Mouse (Mus musculus) layer of hippocampus, adult 18-20 months (tissue): ENCODE measurements around the gene Herc3. TPM values are rescaled to one million over a fixed set of nuclear protein-coding genes. Genes with fewer than 3 reads are reported as not detected.

Experiments
- DNase-seq, 2 experiments: peaks; one replicate each; pipeline ENCODE4 v3.0.0; 2022; ENCODE audit warnings: low spot score in 2 of 2
- total RNA-seq, 2 experiments: library from RNA; stranded (reverse); gene quantifications; 2 replicates each; pipeline ENCODE4 v1.2.3; 2021

Gene Herc3
- total RNA-seq, 2 experiments from 2014 or later: 225 to 235 TPM

- DNase-seq: no peak
Observed at GRCm38 (mm10) chr6:58913971-58914370, 82.7 kb downstream of the Herc3 start.

GRCm38 (mm10) chr6:58916498-58916897 is 85.2 kb downstream of the Herc3 start:
- no peak for DNase-seq

- peak; percentile 26 to 59 for DNase-seq
Observed at GRCm38 (mm10) chr6:58920735-58921134, 89.5 kb downstream of the Herc3 start.

- no peak for DNase-seq
Observed at GRCm38 (mm10) chr6:58921623-58922022, 90.4 kb downstream of the Herc3 start.

GRCm38 (mm10) chr6:58922511-58922910 is 91.2 kb downstream of the Herc3 start:
- no peak for DNase-seq

- DNase-seq: no peak
Observed at GRCm38 (mm10) chr6:58927881-58928280, 96.6 kb downstream of the Herc3 start.

- DNase-seq: peak; percentile 21 to 60
Observed at GRCm38 (mm10) chr6:58929911-58930431, 98.7 kb downstream of the Herc3 start.

- DNase-seq: no peak
Observed at GRCm38 (mm10) chr6:58931149-58931548, 99.9 kb downstream of the Herc3 start.

GRCm38 (mm10) chr6:58932515-58933188 is 101.4 kb downstream of the Herc3 start:
- DNase-seq: peak in 1 of 2 experiments; percentile 65

- peak; percentile 75 to 93 for DNase-seq
Observed at GRCm38 (mm10) chr6:58933189-58933913, 102.1 kb downstream of the Herc3 start.

GRCm38 (mm10) chr6:58934144-58934543 is 102.9 kb downstream of the Herc3 start:
- DNase-seq: no peak

GRCm38 (mm10) chr6:58937726-58938125 is 106.5 kb downstream of the Herc3 start:
- DNase-seq: no peak

GRCm38 (mm10) chr6:58942276-58942675 is 111.0 kb downstream of the Herc3 start:
- no peak for DNase-seq

- no peak for DNase-seq
Observed at GRCm38 (mm10) chr6:58943958-58944357, 112.7 kb downstream of the Herc3 start.

- no peak for DNase-seq
Observed at GRCm38 (mm10) chr6:58946246-58946645, 115.0 kb downstream of the Herc3 start.

- peak; percentile 32 to 72 for DNase-seq
Observed at GRCm38 (mm10) chr6:58946840-58947239, 115.6 kb downstream of the Herc3 start.

GRCm38 (mm10) chr6:58950410-58950809 is 119.1 kb downstream of the Herc3 start:
- DNase-seq: no peak

- no peak for DNase-seq
Observed at GRCm38 (mm10) chr6:58951128-58951992, 120.1 kb downstream of the Herc3 start.

GRCm38 (mm10) chr6:58960523-58960922 is 129.3 kb downstream of the Herc3 start:
- DNase-seq: no peak

GRCm38 (mm10) chr6:58962691-58963090 is 131.4 kb downstream of the Herc3 start:
- no peak for DNase-seq

GRCm38 (mm10) chr6:58964091-58964490 is 132.8 kb downstream of the Herc3 start:
- DNase-seq: no peak
